Mouse (Mus musculus): ENCODE results near the gene Foxi1.

DNA sequence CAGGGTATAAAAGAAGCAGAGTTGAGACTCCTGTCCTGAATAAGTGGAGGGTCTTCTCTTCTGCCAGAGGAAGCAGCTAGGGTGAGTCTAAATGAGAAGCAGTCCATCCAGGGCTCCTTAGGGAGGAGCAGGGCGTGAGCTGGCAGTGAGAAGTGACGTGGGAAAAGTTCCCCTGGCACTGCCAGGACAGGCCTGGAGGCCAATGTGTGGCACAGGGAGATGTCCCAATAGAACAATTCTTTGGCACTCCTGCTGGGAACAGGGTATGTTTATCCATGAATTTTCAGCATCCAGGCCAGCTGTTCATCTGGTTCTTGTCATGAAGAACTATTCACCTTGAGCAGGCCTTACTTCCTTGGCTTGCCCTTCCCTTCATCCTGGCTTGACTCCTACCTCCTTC is 29.1 kb downstream of the Foxi1 start:
- TF ChIP-seq CTCF (IDR thresholded peaks at IDR 0.05; ENCODE audit: borderline replicate concordance, insufficient read depth, low read depth, low read length) (no peak), POLR2A (IDR thresholded peaks at IDR 0.05; ENCODE audit: borderline replicate concordance, insufficient read depth, low read length) (no peak)

Measured in cerebellum, adult 2 months (tissue).